Mouse (Mus musculus): ENCODE results near the gene Cbx4. TPM values are rescaled to one million over a fixed set of nuclear protein-coding genes. Genes with fewer than 3 reads are reported as not detected.

The Cbx4 gene
- polyA plus RNA-seq (2015; fragmentation: Nextera tagmentation; extraction: Ambion mirVana): 3.7 and 5.1 TPM in 2 replicates

GRCm38 (mm10) chr11:119086144-119086971 is at the start of gene Cbx4:
TSS of gene Cbx4 (minus strand) at chr11:119086221.

GRCm38 (mm10) chr11:119040600-119041324 is 45.3 kb downstream of the Cbx4 start, which contains the start of gene Cbx8:
TSS of gene Cbx8 (minus strand) at chr11:119040969.

Other genes with a start within 250 kb of the Cbx4 start
- 0.82 and 1.5 TPM in 2 replicates for gene Rbfox3, start 174.6 kb downstream of the Cbx4 start, polyA plus RNA-seq (2015; fragmentation: Nextera tagmentation; extraction: Ambion mirVana)
- gene Enpp7, start 98.0 kb downstream of the Cbx4 start, polyA plus RNA-seq (2015; fragmentation: Nextera tagmentation; extraction: Ambion mirVana): not detected in 2 replicates
- gene Cbx2, start 63.3 kb downstream of the Cbx4 start, polyA plus RNA-seq (2015; fragmentation: Nextera tagmentation; extraction: Ambion mirVana): 1.6 and 2.5 TPM in 2 replicates
- 2.2 and 2.8 TPM in 2 replicates for gene Cbx8, start 45.3 kb downstream of the Cbx4 start, polyA plus RNA-seq (2015; fragmentation: Nextera tagmentation; extraction: Ambion mirVana)
- 1.9 and 3.0 TPM in 2 replicates for gene Tbc1d16, start 142.3 kb upstream of the Cbx4 start, polyA plus RNA-seq (2015; fragmentation: Nextera tagmentation; extraction: Ambion mirVana)
- 1.7 and 2.0 TPM in 2 replicates for gene Ccdc40, start 142.4 kb upstream of the Cbx4 start, polyA plus RNA-seq (2015; fragmentation: Nextera tagmentation; extraction: Ambion mirVana)
- 17.7 and 23.8 TPM in 2 replicates for gene Gaa, start 181.7 kb upstream of the Cbx4 start, polyA plus RNA-seq (2015; fragmentation: Nextera tagmentation; extraction: Ambion mirVana)
- 213 and 230 TPM in 2 replicates for gene Eif4a3, start 213.9 kb upstream of the Cbx4 start, polyA plus RNA-seq (2015; fragmentation: Nextera tagmentation; extraction: Ambion mirVana)
- gene Card14, start 221.5 kb upstream of the Cbx4 start, polyA plus RNA-seq (2015; fragmentation: Nextera tagmentation; extraction: Ambion mirVana): not detected in 2 replicates